Mouse (Mus musculus) neural tube, embryonic 14.5 days (tissue): ENCODE measurements around the gene 1700029P11Rik. TPM values are rescaled to one million over a fixed set of nuclear protein-coding genes. Genes with fewer than 3 reads are reported as not detected.
"Not testable (repeated sequence)": the region's sequence is repeated elsewhere in the genome, so short reads cannot be mapped to it uniquely, and the experiment has no call there.

Experiments used
- ATAC-seq: fragments of 200-750 bp; cut with Nextera tagmentation; 2 replicates; pipeline ENCODE4 v1.8.0; 2017; ENCODE audit warnings: low read depth, mild to moderate bottlenecking, moderate TSS enrichment, moderate library complexity
- H3K27ac ChIP-seq: fragments of 300-500 bp; sonication (generic); 2 replicates; pipeline ENCODE4 v1.5.1; 2014; ENCODE audit warnings: low read depth, mild to moderate bottlenecking, control low read depth, low read length, moderate library complexity, mixed read lengths
- H3K27me3 ChIP-seq: fragments of 300-500 bp; sonication (generic); 2 replicates; pipeline ENCODE4 v1.6.1; 2014; ENCODE audit warnings: low read length; ENCODE audit not compliant: control insufficient read depth, insufficient read depth
- H3K36me3 ChIP-seq: fragments of 300-500 bp; sonication (generic); 2 replicates; pipeline ENCODE4 v1.6.1; 2014; ENCODE audit warnings: low read length, mixed read lengths; ENCODE audit not compliant: control insufficient read depth, insufficient read depth
- H3K4me1 ChIP-seq: fragments of 300-500 bp; sonication (generic); 2 replicates; pipeline ENCODE4 v1.6.1; 2014; ENCODE audit warnings: low read length; ENCODE audit not compliant: control insufficient read depth, insufficient read depth
- H3K4me2 ChIP-seq: fragments of 300-500 bp; sonication (generic); 2 replicates; pipeline ENCODE4 v1.6.1; 2014; ENCODE audit warnings: mild to moderate bottlenecking, low read depth, low read length, control low read depth
- H3K4me3 ChIP-seq: fragments of 300-500 bp; sonication (generic); 2 replicates; pipeline ENCODE4 v1.5.1; 2014; ENCODE audit warnings: low read depth, low read length, control low read depth, mixed read lengths
- H3K9ac ChIP-seq: fragments of 300-500 bp; sonication (generic); replicated peaks from 2 replicates; pipeline ENCODE4 v1.6.1; 2014; ENCODE audit warnings: low read depth, mild to moderate bottlenecking, control low read depth, low read length, mixed read lengths
- H3K9me3 ChIP-seq: fragments of 300-500 bp; sonication (generic); 2 replicates; pipeline ENCODE4 v1.6.1; 2016; ENCODE audit warnings: low read length; ENCODE audit not compliant: control insufficient read depth
- WGBS: fragments of 180-500 bp; shearing (Covaris S2); extraction: QIAGEN DNeasy Blood & Tissue Kit; methylation state at CpG from one replicate; pipeline ENCODE4 v1.1.7; 2014; 5-methylcytosine and 5-hydroxymethylcytosine counted together
- polyA plus RNA-seq: library from polyadenylated mRNA; unstranded; fragments of >200 nt; fragmentation: Nextera tagmentation; extraction: Ambion mirVana; gene quantifications from 2 replicates; pipeline ENCODE4 v1.2.1, GENCODE M21; 2014

Gene 1700029P11Rik
- polyA plus RNA-seq, 1 experiment from 2014 or later, result not detected

DNA sequence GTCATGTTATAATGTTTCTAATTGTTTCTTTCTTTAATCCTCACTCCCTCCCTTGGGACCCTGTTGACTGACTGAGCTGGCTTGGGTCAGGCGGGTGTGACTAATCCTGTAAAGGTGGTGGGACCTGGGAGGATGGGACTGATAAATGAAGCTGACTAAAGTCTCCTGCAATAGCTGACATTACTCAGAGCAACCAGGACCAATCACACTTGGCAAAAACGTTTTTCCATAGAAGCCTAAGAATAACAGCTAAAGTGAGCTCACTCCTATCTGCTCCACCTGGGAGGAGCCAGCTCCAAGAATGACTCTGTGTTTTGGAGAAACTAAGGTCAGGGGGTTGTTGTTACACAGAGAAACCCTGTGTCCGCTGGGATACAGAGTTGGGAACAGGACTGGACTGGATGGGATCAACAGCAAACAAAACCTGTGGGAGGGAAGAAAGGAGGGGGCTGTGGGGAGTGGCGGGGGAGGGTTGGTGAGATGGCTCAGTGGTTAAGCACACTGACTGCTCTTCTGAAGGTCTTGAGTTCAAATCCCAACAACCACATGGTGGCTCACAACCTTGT, 15.3 kb upstream of the 1700029P11Rik start:
- no peak overlapping the region for H3K27ac ChIP-seq
- 74% methylated on average over 4 of the region's 4 CpGs for WGBS
- no peaks in the 10 kb centered on the region for H3K9me3 ChIP-seq
- no peak overlapping the region for H3K4me2 ChIP-seq
- H3K27me3 ChIP-seq, result no peaks in the 10 kb centered on the region
- H3K36me3 ChIP-seq, result no peaks in the 10 kb centered on the region
- no peak for ATAC-seq
- H3K4me3 ChIP-seq, result no peak overlapping the region
- H3K4me1 ChIP-seq, result no peaks in the 10 kb centered on the region
- H3K9ac ChIP-seq, result no peak overlapping the region

DNA sequence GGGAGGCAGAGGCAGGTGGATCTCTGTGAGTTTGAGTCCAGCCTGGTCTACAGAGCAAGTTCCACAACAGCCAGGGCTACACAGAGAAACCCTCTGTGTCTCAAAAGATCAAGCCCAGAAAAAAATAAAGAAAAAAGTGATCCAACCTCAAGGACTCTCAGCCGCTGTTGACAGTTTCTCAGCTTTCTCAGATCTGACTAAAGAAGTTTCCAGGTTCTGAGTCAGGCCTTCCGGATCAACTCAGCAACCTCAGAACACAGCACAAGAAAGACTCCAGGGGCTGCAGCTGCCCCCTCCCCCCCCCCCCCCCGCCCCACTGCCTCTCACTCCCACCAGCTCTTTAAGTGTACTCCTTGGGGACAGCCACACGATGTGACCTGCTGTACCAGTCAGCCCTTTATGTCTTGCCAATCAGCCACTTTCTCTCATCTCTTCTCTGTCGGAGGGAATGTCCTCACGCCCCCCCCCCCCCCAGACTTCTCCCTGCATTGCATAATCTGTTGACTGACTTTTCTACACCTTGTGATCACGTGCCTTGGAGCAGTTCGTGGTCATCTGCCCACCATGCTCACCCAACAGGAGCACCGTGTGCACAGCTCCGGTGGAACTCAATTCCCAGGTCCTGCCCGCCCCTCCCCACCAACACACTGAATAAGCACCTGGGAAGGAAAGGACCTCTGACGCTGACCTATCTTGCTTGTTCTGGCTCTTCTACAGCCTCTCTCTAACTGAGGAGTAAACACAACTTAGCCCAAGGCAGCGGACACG, 14.1 kb upstream of the 1700029P11Rik start:
- Histone ChIP-seq H3K36me3 (no peaks in the 10 kb centered on the region), H3K4me3 (no peak overlapping the region), H3K4me1 (no peaks in the 10 kb centered on the region), H3K27me3 (no peaks in the 10 kb centered on the region), H3K9ac (no peak overlapping the region), H3K27ac (no peak overlapping the region), H3K4me2 (no peak overlapping the region), H3K9me3 (no peaks in the 10 kb centered on the region)
- ATAC-seq, result no peak
- WGBS, result 81% methylated on average over 13 of the region's 14 CpGs

DNA sequence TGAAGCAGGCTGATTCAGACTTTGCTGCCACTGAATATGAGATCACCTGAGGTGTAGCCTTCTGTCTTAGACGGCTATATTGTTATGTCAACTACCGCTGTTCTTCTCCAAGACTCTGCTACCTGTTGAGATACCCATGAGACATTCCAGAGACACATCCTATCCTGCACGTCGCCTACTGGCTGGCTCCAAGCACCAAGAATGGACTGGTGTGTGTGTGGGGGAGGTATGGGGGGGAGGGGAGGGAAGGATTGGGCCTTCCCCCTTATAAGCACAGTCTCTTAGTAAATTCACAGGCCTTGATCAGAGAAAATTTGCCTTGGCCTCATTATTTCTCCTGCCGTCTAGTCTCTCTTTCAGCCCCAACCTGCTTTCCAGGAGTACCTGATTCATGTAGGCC, 12.5 kb upstream of the 1700029P11Rik start:
- no peak for ATAC-seq

DNA sequence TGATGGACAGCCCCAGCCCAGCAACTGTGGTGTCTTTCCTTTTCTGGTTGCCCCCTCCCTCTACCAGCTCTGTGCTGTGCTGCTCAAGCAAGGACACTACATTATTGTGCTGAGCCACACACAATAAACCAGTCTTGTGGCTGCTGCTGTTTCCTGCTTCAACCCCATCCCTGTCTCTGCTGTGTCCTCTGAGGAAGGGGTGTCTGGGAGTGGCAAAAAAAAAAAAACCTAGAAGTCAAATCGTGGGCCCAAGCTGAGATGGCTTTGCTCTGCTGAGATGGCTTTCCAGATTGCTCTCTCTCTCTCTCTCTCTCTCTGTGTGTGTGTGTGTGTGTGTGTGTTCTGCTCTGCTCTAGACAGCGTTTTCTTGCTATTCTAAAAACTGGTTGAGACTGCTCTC, 11.9 kb upstream of the 1700029P11Rik start:
- ATAC-seq, result no peak
- no peaks in the 10 kb centered on the region for H3K36me3 ChIP-seq
- no peaks in the 10 kb centered on the region for H3K9me3 ChIP-seq
- H3K4me1 ChIP-seq, result no peaks in the 10 kb centered on the region
- H3K9ac ChIP-seq, result no peak overlapping the region
- H3K27me3 ChIP-seq, result no peaks in the 10 kb centered on the region
- H3K4me2 ChIP-seq, result no peak overlapping the region
- H3K4me3 ChIP-seq, result no peak overlapping the region
- H3K27ac ChIP-seq, result no peak overlapping the region
- 83% methylated on average over 2 of the region's 2 CpGs for WGBS

More for the DNA sequence above, 12.5 kb upstream of the 1700029P11Rik start:
- Histone ChIP-seq H3K4me2 (no peak overlapping the region), H3K27me3 (no peaks in the 10 kb centered on the region), H3K9me3 (no peaks in the 10 kb centered on the region), H3K36me3 (no peaks in the 10 kb centered on the region), H3K9ac (no peak overlapping the region), H3K4me1 (no peaks in the 10 kb centered on the region), H3K27ac (no peak overlapping the region), H3K4me3 (no peak overlapping the region)
- 92% methylated on average over 5 of the region's 5 CpGs for WGBS

DNA sequence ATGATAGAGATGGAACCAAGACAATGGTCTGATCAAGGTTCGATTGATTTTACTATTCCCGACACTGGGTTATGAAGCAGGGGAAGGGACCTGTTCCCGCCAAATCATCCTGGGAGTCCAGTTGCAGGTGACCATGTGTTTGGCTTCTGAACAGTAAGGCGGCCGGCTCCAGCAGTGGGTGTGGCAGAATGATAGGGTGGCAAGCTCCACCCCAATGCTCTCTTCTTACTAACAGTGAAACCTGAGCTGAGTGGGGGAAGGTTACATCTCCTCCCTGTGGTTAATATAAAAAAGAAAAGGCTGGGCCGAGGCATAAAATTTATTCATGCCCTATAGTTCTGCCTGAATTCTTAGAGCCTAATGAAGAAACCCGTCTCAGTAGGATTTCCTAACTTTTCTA, 11.2 kb upstream of the 1700029P11Rik start:
- H3K9me3 ChIP-seq, result no peaks in the 10 kb centered on the region
- H3K4me2 ChIP-seq, result no peak overlapping the region
- H3K4me3 ChIP-seq, result no peak overlapping the region
- H3K9ac ChIP-seq, result no peak overlapping the region
- no peak for ATAC-seq
- 72% methylated on average over 7 of the region's 7 CpGs for WGBS
- no peak overlapping the region for H3K27ac ChIP-seq
- H3K36me3 ChIP-seq, result no peaks in the 10 kb centered on the region
- no peaks in the 10 kb centered on the region for H3K4me1 ChIP-seq
- no peaks in the 10 kb centered on the region for H3K27me3 ChIP-seq

DNA sequence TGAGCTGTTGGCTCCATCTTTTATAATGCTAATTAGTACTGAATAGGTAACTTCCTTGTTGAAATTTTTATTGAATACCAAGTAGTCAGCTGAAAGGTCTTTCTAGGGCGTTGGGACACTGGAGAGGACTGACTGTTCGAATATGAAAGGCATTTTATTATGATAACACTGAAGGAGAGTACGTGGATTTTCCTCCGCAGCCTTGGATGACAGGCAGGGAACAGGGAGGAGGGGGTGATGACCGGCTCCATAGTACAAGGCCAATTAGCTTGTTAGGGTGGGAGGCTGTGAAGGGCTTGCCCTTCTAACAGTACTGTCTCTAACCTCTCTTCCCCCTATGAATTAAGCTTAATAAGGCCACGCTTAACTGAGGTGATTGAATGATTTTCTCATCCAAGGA, 10.7 kb upstream of the 1700029P11Rik start:
- not testable (repeated sequence) for H3K9ac ChIP-seq, H3K4me1 ChIP-seq, H3K36me3 ChIP-seq, H3K27me3 ChIP-seq, H3K27ac ChIP-seq, H3K4me3 ChIP-seq, H3K9me3 ChIP-seq, H3K4me2 ChIP-seq, ATAC-seq
- 70% methylated on average over 6 of the region's 6 CpGs for WGBS

DNA sequence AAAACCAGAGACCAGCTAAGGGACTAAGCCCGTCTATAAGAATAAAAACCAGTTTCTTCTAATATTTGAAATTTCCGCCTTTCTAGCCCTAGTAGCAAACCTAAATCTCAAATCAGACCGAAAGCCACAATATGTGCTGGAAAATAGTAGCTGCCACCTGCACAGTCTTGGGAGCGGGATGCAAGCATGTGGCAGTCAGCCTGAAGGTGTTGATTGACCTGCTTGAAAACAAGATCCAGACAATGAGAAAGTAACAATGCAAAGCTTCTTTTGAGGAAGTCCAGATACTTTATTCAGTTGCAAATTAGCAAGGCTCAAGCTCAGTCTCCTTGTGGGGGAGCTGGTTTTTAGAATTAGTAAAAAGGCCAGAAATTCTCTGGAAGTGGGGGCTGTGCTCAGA, 9.8 kb upstream of the 1700029P11Rik start:
- not testable (repeated sequence) for H3K27ac ChIP-seq, H3K9me3 ChIP-seq, H3K27me3 ChIP-seq, H3K9ac ChIP-seq, H3K4me3 ChIP-seq, H3K4me1 ChIP-seq, ATAC-seq, H3K4me2 ChIP-seq, H3K36me3 ChIP-seq
- 91% methylated on average over 4 of the region's 4 CpGs for WGBS

DNA sequence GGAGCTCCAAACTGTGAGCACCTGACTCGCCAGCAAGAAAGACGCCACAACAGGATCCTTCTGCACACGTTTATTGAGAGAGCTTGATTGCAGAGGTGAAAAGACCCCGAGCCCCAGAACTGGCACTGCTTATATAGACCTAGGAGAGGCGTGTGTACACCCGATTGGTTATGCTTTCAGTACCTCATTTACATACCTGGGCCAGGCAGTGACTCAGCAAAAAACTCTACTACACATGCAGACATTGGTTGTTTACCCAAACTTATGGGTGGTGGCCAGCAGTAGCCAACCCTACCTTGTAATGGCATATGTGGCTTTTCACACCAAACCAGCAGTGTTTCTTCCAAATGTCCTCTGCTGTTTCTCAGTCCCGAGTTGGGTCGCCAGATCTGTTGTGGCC, 5.2 kb upstream of the 1700029P11Rik start:
- not testable (repeated sequence) for H3K36me3 ChIP-seq, ATAC-seq, H3K4me2 ChIP-seq, H3K27ac ChIP-seq, H3K27me3 ChIP-seq, H3K9me3 ChIP-seq, H3K4me1 ChIP-seq, H3K9ac ChIP-seq, H3K4me3 ChIP-seq
- 91% methylated on average over 8 of the region's 8 CpGs for WGBS

DNA sequence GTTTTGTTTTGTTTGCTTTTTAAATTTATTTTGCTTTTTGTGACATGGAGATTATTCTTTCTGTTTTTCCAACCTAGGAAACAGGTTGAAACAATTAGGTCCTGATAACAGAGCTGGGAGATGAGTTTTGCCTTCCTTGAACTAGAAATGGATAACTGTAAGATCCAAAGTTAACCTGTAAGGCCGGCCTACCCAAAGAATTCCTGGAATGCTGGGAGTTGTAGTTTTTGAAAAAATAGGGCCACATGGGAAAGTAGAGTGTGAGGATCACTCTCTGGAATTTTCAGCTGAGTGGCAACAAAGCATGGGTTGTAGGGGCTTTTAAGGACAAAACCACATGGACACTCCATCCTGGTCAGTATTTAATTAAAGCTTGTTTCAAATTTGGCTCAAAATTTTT, 1.8 kb downstream of the 1700029P11Rik start:
- no peaks in the 10 kb centered on the region for H3K9me3 ChIP-seq
- H3K4me3 ChIP-seq, result no peak overlapping the region
- no peak overlapping the region for H3K9ac ChIP-seq
- WGBS, result 68% methylated on average over 1 of the region's 1 CpGs
- H3K27ac ChIP-seq, result no peak overlapping the region
- no peak overlapping the region for H3K4me2 ChIP-seq
- ATAC-seq, result no peak
- no peaks in the 10 kb centered on the region for H3K27me3 ChIP-seq
- H3K4me1 ChIP-seq, result no peaks in the 10 kb centered on the region
- H3K36me3 ChIP-seq, result no peaks in the 10 kb centered on the region
